Mouse (Mus musculus) forebrain, embryonic 13.5 days (tissue): ENCODE data around the gene Arhgef12. TPM values are rescaled to one million over a fixed set of nuclear protein-coding genes. Genes with fewer than 3 reads are reported as not detected.
A peak's percentile ranks its signal among the peaks of the same experiment; 100 is the strongest.

Source experiments
- ATAC-seq: fragments of 200-750 bp; cut with Nextera tagmentation; 2 replicates; pipeline ENCODE4 v1.8.0; 2017
- H3K27ac ChIP-seq: fragments of 300-500 bp; sonication (generic); 2 replicates; pipeline ENCODE4 v1.5.1; 2015; ENCODE audit warnings: inconsistent platforms, mild to moderate bottlenecking, moderate library complexity
- H3K27me3 ChIP-seq: fragments of 300-500 bp; sonication (generic); 2 replicates; pipeline ENCODE4 v1.6.1; 2015; ENCODE audit warnings: mild to moderate bottlenecking, inconsistent platforms
- H3K36me3 ChIP-seq: fragments of 300-500 bp; sonication (generic); 2 replicates; pipeline ENCODE4 v1.6.1; 2015; ENCODE audit warnings: mild to moderate bottlenecking, inconsistent platforms; ENCODE audit not compliant: poor library complexity, severe bottlenecking
- H3K4me1 ChIP-seq: fragments of 300-500 bp; sonication (generic); 2 replicates; pipeline ENCODE4 v1.6.1; 2015; ENCODE audit warnings: inconsistent platforms
- H3K4me2 ChIP-seq: fragments of 300-500 bp; sonication (generic); 2 replicates; pipeline ENCODE4 v1.6.1; 2015; ENCODE audit warnings: inconsistent platforms, mild to moderate bottlenecking, moderate library complexity
- H3K4me3 ChIP-seq: fragments of 300-500 bp; sonication (generic); 2 replicates; pipeline ENCODE4 v1.5.1; 2015; ENCODE audit warnings: mild to moderate bottlenecking, inconsistent platforms
- H3K9ac ChIP-seq: fragments of 300-500 bp; sonication (generic); 2 replicates; pipeline ENCODE4 v1.6.1; 2015; ENCODE audit warnings: mild to moderate bottlenecking, inconsistent platforms
- H3K9me3 ChIP-seq: fragments of 300-500 bp; sonication (generic); replicated peaks from 2 replicates; pipeline ENCODE4 v1.6.1; 2016; ENCODE audit warnings: inconsistent platforms
- WGBS: fragments of 180-500 bp; shearing (Covaris S2); methylation state at CpG from one replicate; pipeline ENCODE4 v1.1.7; 2015; 5-methylcytosine and 5-hydroxymethylcytosine counted together
- polyA plus RNA-seq: library from polyadenylated mRNA; unstranded; fragments of >200 nt; fragmentation: Nextera tagmentation; extraction: Ambion mirVana; gene quantifications from 2 replicates; pipeline ENCODE4 v1.2.1, GENCODE M21; 2015

Gene Arhgef12
- polyA plus RNA-seq, 1 experiment from 2014 or later: 14.9 TPM

DNA sequence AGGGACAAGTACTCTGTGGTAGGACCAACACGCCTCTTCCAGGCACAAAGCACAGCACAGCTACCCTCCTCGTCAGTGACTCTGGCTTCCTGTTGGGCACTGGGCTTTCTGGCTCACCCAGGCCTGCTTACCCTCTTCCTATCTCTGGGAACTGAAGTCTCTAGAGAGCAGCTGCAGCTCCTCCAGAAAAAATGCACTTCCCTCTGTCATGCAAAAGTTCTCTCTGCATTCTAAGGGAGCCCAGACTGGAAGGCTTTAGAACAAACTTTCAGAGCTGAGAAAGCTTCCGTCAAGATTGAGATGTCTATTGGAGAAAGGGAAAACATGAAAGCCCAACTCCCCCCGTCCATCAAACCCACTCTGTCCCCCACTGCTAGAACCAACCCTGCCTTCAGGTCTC lies 164.9 kb downstream of the Arhgef12 start:
- ATAC-seq: no peak
- no peak overlapping the region for H3K9ac ChIP-seq
- WGBS: 49% methylated on average over 4 of the region's 4 CpGs
- peak overlapping the region; percentile 99; the same call in 1 of the 2 replicates for H3K4me2 ChIP-seq
- H3K4me3 ChIP-seq: no peak overlapping the region
- H3K4me1 ChIP-seq: peaks cover 17% of the 10 kb centered on the region
- H3K27me3 ChIP-seq: peaks cover 34% of the 10 kb centered on the region; the same call in 1 of the 2 replicates
- H3K36me3 ChIP-seq: no peaks in the 10 kb centered on the region
- no peaks in the 10 kb centered on the region for H3K9me3 ChIP-seq
- no peak overlapping the region for H3K27ac ChIP-seq

DNA sequence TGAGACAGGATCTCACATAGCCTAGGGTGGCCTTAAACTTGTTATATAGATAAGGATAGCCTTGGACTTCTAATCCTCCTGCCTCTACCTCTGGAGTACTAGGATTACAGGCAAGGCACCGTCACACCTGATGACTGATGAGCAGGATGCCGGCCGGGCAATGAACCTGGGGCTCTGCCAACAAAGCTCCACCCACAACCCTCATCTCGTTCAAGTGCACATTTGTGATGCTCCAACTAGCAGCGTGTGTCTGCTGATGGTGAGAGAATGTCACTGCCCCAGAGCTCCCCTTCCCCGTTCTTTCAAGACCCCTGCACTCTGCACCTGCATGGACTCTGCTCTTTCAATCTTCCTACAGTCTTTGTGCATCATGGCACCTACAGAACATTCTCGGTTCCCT lies 174.9 kb downstream of the Arhgef12 start:
- Histone ChIP-seq H3K9ac (no peak overlapping the region), H3K36me3 (no peaks in the 10 kb centered on the region), H3K27ac (no peak overlapping the region), H3K27me3 (0 out of 2 replicates have a peak, but pooled peaks cover 4% of the 10 kb centered on the region), H3K4me3 (no peak overlapping the region), H3K4me2 (no peak overlapping the region), H3K4me1 (peaks cover 11% of the 10 kb centered on the region), H3K9me3 (no peaks in the 10 kb centered on the region)
- WGBS: 48% methylated on average over 7 of the region's 7 CpGs
- ATAC-seq: no peak

DNA sequence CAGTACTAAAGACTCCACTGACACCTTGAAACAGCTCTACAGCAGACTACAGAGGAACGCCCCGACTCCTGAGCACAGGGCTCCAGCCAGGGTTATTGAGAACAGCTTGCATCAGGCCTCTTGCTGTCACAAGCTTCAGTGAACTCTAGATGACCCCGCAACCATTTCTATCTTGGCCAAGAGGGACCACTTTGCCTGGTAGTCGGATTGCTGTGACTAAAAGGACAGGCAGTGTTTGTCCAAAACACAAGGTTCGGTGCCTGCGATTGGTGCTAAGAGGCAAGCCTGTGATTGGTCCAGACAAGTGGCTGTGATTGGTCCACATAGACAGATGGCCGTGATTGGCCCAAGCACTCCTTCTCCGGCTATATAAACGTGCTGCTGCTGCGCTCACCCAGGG lies 179.5 kb downstream of the Arhgef12 start:
- ATAC-seq: no peak
- no peak overlapping the region for H3K4me3 ChIP-seq
- no peaks in the 10 kb centered on the region for H3K27me3 ChIP-seq
- H3K27ac ChIP-seq: no peak overlapping the region
- H3K4me2 ChIP-seq: no peak overlapping the region
- no peaks in the 10 kb centered on the region for H3K36me3 ChIP-seq
- no peaks in the 10 kb centered on the region for H3K9me3 ChIP-seq
- peaks cover 10% of the 10 kb centered on the region for H3K4me1 ChIP-seq
- H3K9ac ChIP-seq: no peak overlapping the region
- WGBS: 72% methylated on average over 10 of the region's 10 CpGs

DNA sequence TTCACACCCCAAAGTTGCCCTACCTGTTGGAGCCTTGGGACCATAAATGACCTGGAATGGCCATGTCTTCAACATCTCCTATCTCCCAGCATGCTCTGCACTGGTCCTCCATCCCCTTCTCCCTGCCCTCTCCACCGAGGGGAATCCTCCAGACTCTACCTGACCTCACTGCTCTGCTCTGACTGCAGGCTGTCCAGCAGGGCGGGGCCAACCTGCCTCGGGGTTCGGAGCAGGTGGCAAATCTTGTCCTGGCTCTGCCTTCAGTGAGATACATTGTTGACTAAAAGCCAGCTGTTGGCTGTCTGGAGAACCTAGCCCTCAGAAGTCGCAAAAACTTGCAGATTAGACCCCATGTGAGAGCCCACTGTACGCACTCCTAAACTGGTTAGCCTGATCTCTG lies 180.5 kb downstream of the Arhgef12 start:
- H3K9ac ChIP-seq: no peak overlapping the region

DNA sequence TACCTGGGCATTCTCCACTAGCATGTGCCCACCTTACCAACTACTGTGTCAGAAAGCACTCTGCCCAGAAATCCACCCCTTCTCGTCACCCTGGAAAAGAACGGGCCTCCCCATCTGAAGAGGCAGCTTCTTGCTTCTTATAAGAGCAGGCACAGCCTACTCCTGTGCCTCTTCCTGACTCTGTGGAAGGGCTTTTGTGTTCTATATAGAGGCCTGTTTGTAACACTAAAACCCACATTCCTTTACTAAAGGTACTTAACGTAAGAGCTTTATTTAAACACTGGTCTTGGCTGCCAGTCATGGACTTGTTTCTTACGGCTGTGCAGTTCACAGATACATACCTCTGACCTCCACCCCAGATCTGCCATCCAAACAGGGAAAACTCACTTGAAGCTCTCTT lies 185.2 kb downstream of the Arhgef12 start:
- peaks cover 5% of the 10 kb centered on the region; the same call in 1 of the 2 replicates for H3K4me1 ChIP-seq
- WGBS: 58% methylated on average over 4 of the region's 4 CpGs
- no peak for ATAC-seq
- no peak overlapping the region for H3K27ac ChIP-seq
- H3K4me3 ChIP-seq: no peak overlapping the region
- H3K36me3 ChIP-seq: no peaks in the 10 kb centered on the region
- H3K4me2 ChIP-seq: no peak overlapping the region
- H3K27me3 ChIP-seq: no peaks in the 10 kb centered on the region
- no peaks in the 10 kb centered on the region for H3K9me3 ChIP-seq
- no peak overlapping the region for H3K9ac ChIP-seq

More for the DNA sequence above, 180.5 kb downstream of the Arhgef12 start:
- H3K4me2 ChIP-seq: no peak overlapping the region
- no peaks in the 10 kb centered on the region for H3K27me3 ChIP-seq
- no peaks in the 10 kb centered on the region for H3K9me3 ChIP-seq
- H3K36me3 ChIP-seq: no peaks in the 10 kb centered on the region
- 88% methylated on average over 6 of the region's 6 CpGs for WGBS
- no peak for ATAC-seq
- no peak overlapping the region for H3K27ac ChIP-seq
- H3K4me1 ChIP-seq: peaks cover 5% of the 10 kb centered on the region; the same call in 1 of the 2 replicates
- no peak overlapping the region for H3K4me3 ChIP-seq

DNA sequence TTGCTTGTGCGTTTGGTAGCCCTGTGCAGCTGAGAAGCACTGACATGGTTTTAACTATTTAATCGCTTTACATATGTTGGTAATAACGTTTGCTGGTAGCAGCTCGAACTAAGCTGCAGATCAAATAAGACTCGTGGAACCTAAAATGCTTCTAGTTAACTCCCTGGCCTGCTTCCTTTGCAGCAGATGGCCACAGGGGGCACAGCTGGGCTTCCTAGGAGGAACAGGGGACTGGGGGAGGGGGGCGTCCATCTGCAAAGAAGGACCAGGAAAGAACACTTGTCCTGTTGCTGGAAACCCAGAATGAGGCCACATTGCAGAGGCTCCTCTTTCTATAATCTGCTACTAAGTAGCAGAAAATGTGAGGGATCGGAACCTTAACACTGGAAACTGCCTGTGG lies 186.8 kb downstream of the Arhgef12 start:
- Histone ChIP-seq H3K9me3 (no peaks in the 10 kb centered on the region), H3K36me3 (no peaks in the 10 kb centered on the region), H3K27me3 (no peaks in the 10 kb centered on the region), H3K4me1 (peaks cover 5% of the 10 kb centered on the region; the same call in 1 of the 2 replicates), H3K4me3 (no peak overlapping the region), H3K9ac (no peak overlapping the region), H3K4me2 (no peak overlapping the region), H3K27ac (no peak overlapping the region)
- 49% methylated on average over 7 of the region's 7 CpGs for WGBS
- no peak for ATAC-seq

DNA sequence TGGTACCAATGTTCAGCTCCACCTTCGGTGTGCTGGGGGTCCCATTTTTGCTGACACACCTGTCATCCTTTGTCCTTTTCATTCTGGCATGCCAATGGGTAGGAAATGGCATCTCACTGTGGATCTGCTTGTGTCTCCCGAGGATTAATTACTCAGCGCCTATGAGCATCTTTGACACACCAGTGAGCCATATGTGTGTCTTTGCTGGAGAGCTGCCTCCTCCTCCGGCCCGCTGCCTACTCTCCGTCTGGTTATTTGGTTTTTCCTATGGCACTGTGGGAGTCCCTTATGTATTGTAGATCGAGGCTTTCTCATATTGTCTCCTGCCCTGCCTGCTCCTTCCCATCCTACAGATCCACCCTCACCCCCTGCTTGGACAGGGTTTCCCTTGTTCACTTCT lies 189.1 kb downstream of the Arhgef12 start:
- WGBS: 82% methylated on average over 7 of the region's 7 CpGs
- Histone ChIP-seq H3K4me2 (no peak overlapping the region), H3K9me3 (no peaks in the 10 kb centered on the region), H3K27ac (no peak overlapping the region), H3K4me1 (peaks cover 12% of the 10 kb centered on the region), H3K4me3 (no peak overlapping the region), H3K36me3 (no peaks in the 10 kb centered on the region), H3K9ac (no peak overlapping the region), H3K27me3 (no peaks in the 10 kb centered on the region)
- ATAC-seq: no peak

Other genes with a start within 250 kb of the Arhgef12 start
- gene Grik4, start 162.7 kb downstream of the Arhgef12 start, polyA plus RNA-seq: 2.4 and 2.6 TPM in 2 replicates
- 8.9 and 10.1 TPM in 2 replicates for gene Tmem136, start 9.3 kb upstream of the Arhgef12 start, polyA plus RNA-seq
- gene Pou2f3, start 103.1 kb upstream of the Arhgef12 start, polyA plus RNA-seq: not detected in 2 replicates
- gene Oaf, start 132.7 kb upstream of the Arhgef12 start, polyA plus RNA-seq: 7.6 and 9.1 TPM in 2 replicates
- gene Trim29, start 203.6 kb upstream of the Arhgef12 start, polyA plus RNA-seq: 0.13 TPM in 1 of 2 replicates, not detected in the other